Mouse (Mus musculus): ENCODE data around the gene Kalrn. TPM values are rescaled to one million over a fixed set of nuclear protein-coding genes. Genes with fewer than 3 reads are reported as not detected.

The Kalrn gene
- polyA plus RNA-seq, 1 experiment = 3.3 TPM

GRCm38 (mm10) chr16:34382992-34383391, 190.3 kb downstream of the Kalrn start:
- TF ChIP-seq GATA1 (IDR thresholded peaks at IDR 0.05; ENCODE audit: low read length) = no peak

- no peak for TF ChIP-seq GATA1 (IDR thresholded peaks at IDR 0.05; ENCODE audit: low read length)
These were observed 197.0 kb downstream of the Kalrn start for GRCm38 (mm10) chr16:34376166-34376857.

- no peak for TF ChIP-seq GATA1 (IDR thresholded peaks at IDR 0.05; ENCODE audit: low read length)
These were observed 199.8 kb downstream of the Kalrn start for GRCm38 (mm10) chr16:34373519-34373918.

- no peak for TF ChIP-seq GATA1 (IDR thresholded peaks at IDR 0.05; ENCODE audit: low read length)
These were observed 201.1 kb downstream of the Kalrn start for GRCm38 (mm10) chr16:34372103-34372741.

GRCm38 (mm10) chr16:34359206-34359605, 214.1 kb downstream of the Kalrn start:
- TF ChIP-seq GATA1 (IDR thresholded peaks at IDR 0.05; ENCODE audit: low read length) = no peak

GRCm38 (mm10) chr16:34355547-34355946, 217.8 kb downstream of the Kalrn start:
- no peak for TF ChIP-seq GATA1 (IDR thresholded peaks at IDR 0.05; ENCODE audit: low read length)

GRCm38 (mm10) chr16:34354042-34354441, 219.3 kb downstream of the Kalrn start:
- TF ChIP-seq GATA1 (IDR thresholded peaks at IDR 0.05; ENCODE audit: low read length) = no peak

- no peak for TF ChIP-seq GATA1 (IDR thresholded peaks at IDR 0.05; ENCODE audit: low read length)
These were observed 220.6 kb downstream of the Kalrn start for GRCm38 (mm10) chr16:34352747-34353146.

GRCm38 (mm10) chr16:34351575-34352150, 221.7 kb downstream of the Kalrn start:
- TF ChIP-seq GATA1 (IDR thresholded peaks at IDR 0.05; ENCODE audit: low read length) = no peak

- TF ChIP-seq GATA1 (IDR thresholded peaks at IDR 0.05; ENCODE audit: low read length) = no peak
These were observed 225.8 kb downstream of the Kalrn start for GRCm38 (mm10) chr16:34347574-34347973.

- TF ChIP-seq GATA1 (IDR thresholded peaks at IDR 0.05; ENCODE audit: low read length) = no peak
These were observed 228.1 kb downstream of the Kalrn start for GRCm38 (mm10) chr16:34344895-34345876.

- no peak for TF ChIP-seq GATA1 (IDR thresholded peaks at IDR 0.05; ENCODE audit: low read length)
These were observed 229.4 kb downstream of the Kalrn start for GRCm38 (mm10) chr16:34343968-34344367.

- TF ChIP-seq GATA1 (IDR thresholded peaks at IDR 0.05; ENCODE audit: low read length) = no peak
These were observed 230.2 kb downstream of the Kalrn start for GRCm38 (mm10) chr16:34343161-34343560.

- TF ChIP-seq GATA1 (IDR thresholded peaks at IDR 0.05; ENCODE audit: low read length) = no peak
These were observed 230.8 kb downstream of the Kalrn start for GRCm38 (mm10) chr16:34342369-34343160.

- TF ChIP-seq GATA1 (IDR thresholded peaks at IDR 0.05; ENCODE audit: low read length) = no peak
These were observed 238.4 kb downstream of the Kalrn start for GRCm38 (mm10) chr16:34334919-34335318.
